Mouse (Mus musculus): ENCODE measurements around the gene Cd70. TPM values are rescaled to one million over a fixed set of nuclear protein-coding genes. Genes with fewer than 3 reads are reported as not detected.

Gene Cd70
- polyA plus RNA-seq, 1 experiment: 0.66 TPM

GRCm38 (mm10) chr17:57099629-57100325, 49.8 kb downstream of the Cd70 start:
- no peak for DNase-seq (ENCODE audit: extremely low spot score in 1 of 2, low spot score in 1 of 2)

GRCm38 (mm10) chr17:57098321-57098720, 51.3 kb downstream of the Cd70 start:
- DNase-seq (ENCODE audit: extremely low spot score in 1 of 2, low spot score in 1 of 2): no peak

GRCm38 (mm10) chr17:57096623-57096920, 53.0 kb downstream of the Cd70 start:
- peak; percentile 63 to 90 for DNase-seq (ENCODE audit: extremely low spot score in 1 of 2, low spot score in 1 of 2)

Other genes starting within 250 kb of the Cd70 start
- gene Mllt1, start 214.4 kb downstream of the Cd70 start, polyA plus RNA-seq (2012; rRNA removed): 73.3 and 80.1 TPM in 2 replicates
- not detected in 2 replicates for gene Acer1, start 167.7 kb downstream of the Cd70 start, polyA plus RNA-seq (2012; rRNA removed)
- 146 and 147 TPM in 2 replicates for gene Clpp, start 159.5 kb downstream of the Cd70 start, polyA plus RNA-seq (2012; rRNA removed)
- gene Alkbh7, start 152.4 kb downstream of the Cd70 start, polyA plus RNA-seq (2012; rRNA removed): 32.4 and 36.0 TPM in 2 replicates
- 0.44 TPM in 1 of 2 replicates, not detected in the other for gene Pspn, start 149.8 kb downstream of the Cd70 start, polyA plus RNA-seq (2012; rRNA removed)
- 74.7 and 86.4 TPM in 2 replicates for gene Gtf2f1, start 138.5 kb downstream of the Cd70 start, polyA plus RNA-seq (2012; rRNA removed)
- gene Gm17949, start 138.3 kb downstream of the Cd70 start, polyA plus RNA-seq (2012; rRNA removed): 0.08 TPM in 1 of 2 replicates, not detected in the other
- gene Khsrp, start 118.3 kb downstream of the Cd70 start, polyA plus RNA-seq (2012; rRNA removed): 62.6 and 64.9 TPM in 2 replicates
- gene Slc25a41, start 108.1 kb downstream of the Cd70 start, polyA plus RNA-seq (2012; rRNA removed): 0.57 and 0.66 TPM in 2 replicates
- gene Crb3, start 90.7 kb downstream of the Cd70 start, polyA plus RNA-seq (2012; rRNA removed): 1.0 and 1.7 TPM in 2 replicates
- gene Slc25a23, start 89.9 kb downstream of the Cd70 start, polyA plus RNA-seq (2012; rRNA removed): 290 and 350 TPM in 2 replicates
- gene Dennd1c, start 71.3 kb downstream of the Cd70 start, polyA plus RNA-seq (2012; rRNA removed): 2.3 and 2.4 TPM in 2 replicates
- 514 and 612 TPM in 2 replicates for gene Tubb4a, start 62.0 kb downstream of the Cd70 start, polyA plus RNA-seq (2012; rRNA removed)
- 1.4 and 1.6 TPM in 2 replicates for gene Tnfsf9, start 44.5 kb downstream of the Cd70 start, polyA plus RNA-seq (2012; rRNA removed)
- gene Tnfsf14, start 44.4 kb upstream of the Cd70 start, polyA plus RNA-seq (2012; rRNA removed): not detected in 2 replicates
- gene C3, start 78.4 kb upstream of the Cd70 start, polyA plus RNA-seq (2012; rRNA removed): 0.18 and 1.6 TPM in 2 replicates
- 25.0 and 26.1 TPM in 2 replicates for gene Gpr108, start 98.7 kb upstream of the Cd70 start, polyA plus RNA-seq (2012; rRNA removed)
- gene Trip10, start 99.7 kb upstream of the Cd70 start, polyA plus RNA-seq (2012; rRNA removed): 7.9 and 10.0 TPM in 2 replicates
- 3.1 and 4.4 TPM in 2 replicates for gene Vav1, start 129.3 kb upstream of the Cd70 start, polyA plus RNA-seq (2012; rRNA removed)
- gene Adgre1, start 208.9 kb upstream of the Cd70 start, polyA plus RNA-seq (2012; rRNA removed): 2.6 and 5.2 TPM in 2 replicates

Measured in frontal cortex, adult 2 months (tissue).